Mouse (Mus musculus) heart, postnatal 0 days (tissue): ENCODE data around the gene Ank2.

Experiments
- CTCF ChIP-seq: IDR thresholded peaks from 2 replicates; pipeline ENCODE4 v1.5.1; 2016; ENCODE audit warnings: antibody characterized with exemption, control low read depth, low read depth
- EP300 ChIP-seq: IDR thresholded peaks from 2 replicates; pipeline ENCODE4 v1.6.1; 2016; ENCODE audit warnings: antibody characterized with exemption, low read depth

DNA sequence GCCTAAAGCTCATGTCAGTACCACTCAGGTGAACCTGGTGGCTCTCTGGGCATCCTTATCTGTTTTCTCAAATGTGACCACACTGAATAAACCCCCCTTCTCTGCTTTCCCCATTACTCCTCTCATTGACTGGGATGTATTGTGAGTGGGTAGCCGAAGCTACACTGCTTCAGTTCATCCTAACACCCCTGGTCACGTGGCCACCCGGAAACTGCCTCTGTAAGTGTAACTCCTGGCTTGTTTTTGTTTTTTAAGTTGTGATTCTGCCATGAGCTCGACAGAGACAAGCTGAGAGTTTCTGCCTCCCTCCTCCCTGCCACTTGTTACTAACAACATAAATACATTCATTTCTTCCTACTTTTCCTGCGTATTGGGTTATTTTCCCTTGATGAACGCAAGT lies 203.2 kb downstream of the Ank2 start:
- TF ChIP-seq CTCF = no peak
- TF ChIP-seq EP300 = no peak
